Mouse (Mus musculus): Measurements from ENCODE around the gene Tlr3. TPM values are rescaled to one million over a fixed set of nuclear protein-coding genes. Genes with fewer than 3 reads are reported as not detected.

Gene Tlr3
- polyA plus RNA-seq, 1 experiment from 2014 or later: 1.1 TPM

GRCm38 (mm10) chr8:45381075-45381962 is 29.6 kb downstream of the Tlr3 start:
- peaks cover 13% of the 10 kb centered on the region for H3K27me3 ChIP-seq
- no peak overlapping the region for H3K27ac ChIP-seq
- ATAC-seq (ENCODE audit: low FRiP score): peak; percentile 57; the same call in 1 of the 2 replicates
- H3K4me2 ChIP-seq: peak overlapping the region; percentile 85
- H3K9ac ChIP-seq: peak overlapping the region; percentile 56
- no peaks in the 10 kb centered on the region for H3K36me3 ChIP-seq (replicated peaks)
- 2% methylated on average over 38 of the region's 38 CpGs for WGBS
- H3K4me3 ChIP-seq (replicated peaks): peak overlapping the region; percentile 38
- peaks cover 16% of the 10 kb centered on the region for H3K4me1 ChIP-seq
- H3K9me3 ChIP-seq: no peaks in the 10 kb centered on the region

GRCm38 (mm10) chr8:45380598-45380997 is 30.3 kb downstream of the Tlr3 start:
- peak overlapping the region; percentile 85; the same call in 1 of the 2 replicates for H3K4me2 ChIP-seq
- H3K27me3 ChIP-seq: peaks cover 13% of the 10 kb centered on the region
- H3K4me1 ChIP-seq: peaks cover 16% of the 10 kb centered on the region
- H3K4me3 ChIP-seq (replicated peaks): no peak overlapping the region
- ATAC-seq (ENCODE audit: low FRiP score): no peak
- H3K27ac ChIP-seq: no peak overlapping the region
- H3K9ac ChIP-seq: no peak overlapping the region
- no peaks in the 10 kb centered on the region for H3K36me3 ChIP-seq (replicated peaks)
- 10% methylated on average over 4 of the region's 4 CpGs for WGBS
- H3K9me3 ChIP-seq: no peaks in the 10 kb centered on the region

- 91% methylated on average over 3 of the region's 3 CpGs for whole genome bisulfite sequencing
- Histone ChIP-seq H3K27me3 (no peaks in the 10 kb centered on the region), H3K27ac (no peak overlapping the region), H3K4me3 (replicated peaks) (no peak overlapping the region), H3K9ac (no peak overlapping the region), H3K4me1 (no peaks in the 10 kb centered on the region), H3K4me2 (no peak overlapping the region), H3K36me3 (replicated peaks) (no peaks in the 10 kb centered on the region), H3K9me3 (no peaks in the 10 kb centered on the region)
- no peak for ATAC-seq (ENCODE audit: low FRiP score)
Observed at GRCm38 (mm10) chr8:45374071-45374470, 36.8 kb downstream of the Tlr3 start.

GRCm38 (mm10) chr8:45367154-45367553 is 43.7 kb downstream of the Tlr3 start:
- Histone ChIP-seq H3K36me3 (replicated peaks) (no peaks in the 10 kb centered on the region), H3K27me3 (no peaks in the 10 kb centered on the region), H3K4me1 (no peaks in the 10 kb centered on the region), H3K4me2 (no peak overlapping the region), H3K4me3 (replicated peaks) (no peak overlapping the region), H3K9ac (no peak overlapping the region), H3K27ac (no peak overlapping the region), H3K9me3 (no peaks in the 10 kb centered on the region)
- WGBS: 93% methylated on average over 1 of the region's 1 CpGs
- ATAC-seq (ENCODE audit: low FRiP score): no peak

GRCm38 (mm10) chr8:45363220-45363619 is 47.7 kb downstream of the Tlr3 start:
- no peak overlapping the region for H3K9ac ChIP-seq
- H3K27me3 ChIP-seq: no peaks in the 10 kb centered on the region
- H3K27ac ChIP-seq: no peak overlapping the region
- no peak overlapping the region for H3K4me2 ChIP-seq
- WGBS: 87% methylated on average over 1 of the region's 1 CpGs
- H3K4me3 ChIP-seq (replicated peaks): no peak overlapping the region
- 0 out of 2 replicates have a peak, but pooled peaks cover 6% of the 10 kb centered on the region for H3K4me1 ChIP-seq
- H3K36me3 ChIP-seq (replicated peaks): no peaks in the 10 kb centered on the region
- no peaks in the 10 kb centered on the region for H3K9me3 ChIP-seq
- no peak for ATAC-seq (ENCODE audit: low FRiP score)

- Histone ChIP-seq H3K4me2 (no peak overlapping the region), H3K27ac (no peak overlapping the region), H3K36me3 (replicated peaks) (no peaks in the 10 kb centered on the region), H3K9ac (no peak overlapping the region), H3K4me3 (replicated peaks) (no peak overlapping the region), H3K27me3 (no peaks in the 10 kb centered on the region), H3K9me3 (no peaks in the 10 kb centered on the region), H3K4me1 (peaks cover 11% of the 10 kb centered on the region; the same call in 1 of the 2 replicates)
- 60% methylated on average over 6 of the region's 6 CpGs for WGBS
- ATAC-seq (ENCODE audit: low FRiP score): no peak
Observed at GRCm38 (mm10) chr8:45362323-45362722, 48.6 kb downstream of the Tlr3 start.

GRCm38 (mm10) chr8:45359091-45359605 is 51.7 kb downstream of the Tlr3 start:
- H3K27me3 ChIP-seq: no peaks in the 10 kb centered on the region
- no peak overlapping the region for H3K4me2 ChIP-seq
- H3K27ac ChIP-seq: no peak overlapping the region
- H3K4me3 ChIP-seq (replicated peaks): peak overlapping the region; percentile 68; the same call in 1 of the 2 replicates
- 82% methylated on average over 6 of the region's 6 CpGs for whole genome bisulfite sequencing
- no peaks in the 10 kb centered on the region for H3K9me3 ChIP-seq
- peaks cover 11% of the 10 kb centered on the region; the same call in 1 of the 2 replicates for H3K4me1 ChIP-seq
- ATAC-seq (ENCODE audit: low FRiP score): no peak
- no peak overlapping the region for H3K9ac ChIP-seq
- no peaks in the 10 kb centered on the region for H3K36me3 ChIP-seq (replicated peaks)

- peak; percentile 79 for ATAC-seq (ENCODE audit: low FRiP score)
- Histone ChIP-seq H3K36me3 (replicated peaks) (no peaks in the 10 kb centered on the region), H3K27ac (no peak overlapping the region), H3K9ac (peak overlapping the region; percentile 75), H3K4me2 (peak overlapping the region; percentile 91), H3K4me1 (peaks cover 11% of the 10 kb centered on the region; the same call in 1 of the 2 replicates), H3K9me3 (no peaks in the 10 kb centered on the region), H3K27me3 (no peaks in the 10 kb centered on the region), H3K4me3 (replicated peaks) (peak overlapping the region; percentile 68)
- 5% methylated on average over 49 of the region's 49 CpGs for WGBS
Observed at GRCm38 (mm10) chr8:45358132-45358918, 52.6 kb downstream of the Tlr3 start.

GRCm38 (mm10) chr8:45355809-45356208 is 55.1 kb downstream of the Tlr3 start:
- no peaks in the 10 kb centered on the region for H3K36me3 ChIP-seq (replicated peaks)

More at GRCm38 (mm10) chr8:45355809-45356208, 55.1 kb downstream of the Tlr3 start:
- no peak for ATAC-seq (ENCODE audit: low FRiP score)
- 74% methylated on average over 6 of the region's 6 CpGs for WGBS
- H3K9ac ChIP-seq: no peak overlapping the region
- no peak overlapping the region for H3K27ac ChIP-seq
- no peak overlapping the region for H3K4me3 ChIP-seq (replicated peaks)
- H3K4me2 ChIP-seq: no peak overlapping the region
- no peaks in the 10 kb centered on the region for H3K9me3 ChIP-seq
- H3K4me1 ChIP-seq: peaks cover 11% of the 10 kb centered on the region; the same call in 1 of the 2 replicates
- H3K27me3 ChIP-seq: no peaks in the 10 kb centered on the region

Other genes starting within 250 kb of the Tlr3 start
- not detected in 2 replicates for gene F11, start 149.0 kb downstream of the Tlr3 start, polyA plus RNA-seq (2016; fragmentation: Nextera tagmentation; extraction: Ambion mirVana)
- 0.04 TPM in 1 of 2 replicates, not detected in the other for gene Klkb1, start 116.2 kb downstream of the Tlr3 start, polyA plus RNA-seq (2016; fragmentation: Nextera tagmentation; extraction: Ambion mirVana)
- not detected in 2 replicates for gene Gm45753, start 102.6 kb downstream of the Tlr3 start, polyA plus RNA-seq (2016; fragmentation: Nextera tagmentation; extraction: Ambion mirVana)
- 1.00 and 1.2 TPM in 2 replicates for gene Cyp4v3, start 77.9 kb downstream of the Tlr3 start, polyA plus RNA-seq (2016; fragmentation: Nextera tagmentation; extraction: Ambion mirVana)
- 5.7 and 7.4 TPM in 2 replicates for gene Fam149a, start 28.8 kb downstream of the Tlr3 start, polyA plus RNA-seq (2016; fragmentation: Nextera tagmentation; extraction: Ambion mirVana)
- gene Sorbs2, start 96.7 kb upstream of the Tlr3 start, polyA plus RNA-seq (2016; fragmentation: Nextera tagmentation; extraction: Ambion mirVana): 113 and 115 TPM in 2 replicates

Data from forebrain, embryonic 12.5 days (tissue).